Mouse (Mus musculus) forebrain, embryonic 14.5 days (tissue): Measurements from ENCODE around the gene Rimbp2. TPM values are rescaled to one million over a fixed set of nuclear protein-coding genes. Genes with fewer than 3 reads are reported as not detected.

ENCODE experiments used
- ATAC-seq: fragments of 200-750 bp; cut with Nextera tagmentation; 2 replicates; pipeline ENCODE4 v1.8.0; 2017; ENCODE audit warnings: mild to moderate bottlenecking, moderate library complexity
- DNase-seq: peaks from one replicate; pipeline ENCODE4 v3.0.0-alpha.2; 2015; ENCODE audit warnings: low spot score
- H3K27ac ChIP-seq: fragments of 300-500 bp; sonication (generic); 2 replicates; pipeline ENCODE4 v1.5.1; 2014; ENCODE audit warnings: low read depth, mild to moderate bottlenecking, control low read depth, low read length, moderate library complexity
- H3K27me3 ChIP-seq: fragments of 300-500 bp; sonication (generic); replicated peaks from 2 replicates; pipeline ENCODE4 v1.6.1; 2014; ENCODE audit warnings: low read length, control low read depth, mixed read lengths; ENCODE audit not compliant: control insufficient read depth, insufficient read depth
- H3K36me3 ChIP-seq: fragments of 300-500 bp; sonication (generic); 2 replicates; pipeline ENCODE4 v1.6.1; 2014; ENCODE audit warnings: low read length, control low read depth; ENCODE audit not compliant: control insufficient read depth, insufficient read depth
- H3K4me1 ChIP-seq: fragments of 300-500 bp; sonication (generic); 2 replicates; pipeline ENCODE4 v1.6.1; 2014; ENCODE audit warnings: antibody characterized with exemption, low read length, control low read depth; ENCODE audit not compliant: control insufficient read depth, insufficient read depth
- H3K4me2 ChIP-seq: fragments of 300-500 bp; sonication (generic); 2 replicates; pipeline ENCODE4 v1.6.1; 2014; ENCODE audit warnings: mild to moderate bottlenecking, control low read depth, low read length
- H3K4me3 ChIP-seq: fragments of 300-500 bp; sonication (generic); 2 replicates; pipeline ENCODE4 v1.5.1; 2014; ENCODE audit warnings: low read depth, low read length, control low read depth
- H3K9ac ChIP-seq: fragments of 300-500 bp; sonication (generic); 2 replicates; pipeline ENCODE4 v1.6.1; 2014; ENCODE audit warnings: mild to moderate bottlenecking, low read length, control low read depth, moderate library complexity
- H3K9me3 ChIP-seq: fragments of 300-500 bp; sonication (generic); replicated peaks from 2 replicates; pipeline ENCODE4 v1.6.1; 2016; ENCODE audit warnings: low read length, control low read depth, mixed read lengths; ENCODE audit not compliant: control insufficient read depth
- WGBS: fragments of 180-500 bp; shearing (Covaris S2); extraction: QIAGEN DNeasy Blood & Tissue Kit; methylation state at CpG from one replicate; pipeline ENCODE4 v1.1.7; 2014; 5-methylcytosine and 5-hydroxymethylcytosine counted together
- polyA plus RNA-seq: library from polyadenylated mRNA; unstranded; fragments of >200 nt; fragmentation: Nextera tagmentation; extraction: Ambion mirVana; gene quantifications from 2 replicates; pipeline ENCODE4 v1.2.1, GENCODE M21; 2014

The Rimbp2 gene
- polyA plus RNA-seq, 1 experiment from 2014 or later, result 2.2 TPM

- 97% methylated on average over 3 of the region's 3 CpGs for WGBS
- Histone ChIP-seq H3K4me3 (no peak overlapping the region), H3K27me3 (no peaks in the 10 kb centered on the region), H3K9me3 (no peaks in the 10 kb centered on the region), H3K4me1 (no peaks in the 10 kb centered on the region), H3K36me3 (no peaks in the 10 kb centered on the region), H3K4me2 (no peak overlapping the region), H3K9ac (no peak overlapping the region), H3K27ac (no peak overlapping the region)
- DNase-seq (no peak), ATAC-seq (no peak)
Observed at GRCm38 (mm10) chr5:128912374-128912773, 40.9 kb downstream of the Rimbp2 start.

- H3K4me1 ChIP-seq, result no peaks in the 10 kb centered on the region
- H3K27ac ChIP-seq, result no peak overlapping the region
- H3K9me3 ChIP-seq, result no peaks in the 10 kb centered on the region
- DNase-seq, result no peak
- 79% methylated on average over 8 of the region's 9 CpGs for WGBS
- H3K36me3 ChIP-seq, result no peaks in the 10 kb centered on the region
- no peak for ATAC-seq
- no peaks in the 10 kb centered on the region for H3K27me3 ChIP-seq
- H3K4me2 ChIP-seq, result no peak overlapping the region
- no peak overlapping the region for H3K4me3 ChIP-seq
- H3K9ac ChIP-seq, result no peak overlapping the region
Observed at GRCm38 (mm10) chr5:128911593-128911992, 41.7 kb downstream of the Rimbp2 start.

DNA sequence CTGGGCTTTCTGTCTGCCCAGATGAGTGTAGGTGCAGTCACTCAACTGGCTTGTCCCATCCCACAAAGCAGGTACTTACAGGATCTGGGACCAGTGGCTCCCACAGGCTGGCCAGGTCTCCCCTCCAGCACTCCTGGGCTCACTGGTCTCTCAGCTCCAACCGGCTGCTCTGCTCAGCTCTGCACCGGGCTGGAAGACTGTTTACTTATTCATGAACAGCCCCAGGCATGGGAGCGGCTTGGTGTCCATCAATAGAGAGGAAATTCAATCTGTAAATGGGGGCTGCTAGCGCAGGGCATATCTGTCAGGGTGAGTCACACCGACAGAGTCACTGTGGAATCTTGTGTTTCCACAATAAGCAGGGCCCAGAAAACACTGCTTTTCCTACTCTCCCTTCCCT lies 49.2 kb downstream of the Rimbp2 start:
- Histone ChIP-seq H3K9ac (no peak overlapping the region), H3K36me3 (no peaks in the 10 kb centered on the region), H3K9me3 (no peaks in the 10 kb centered on the region), H3K4me2 (no peak overlapping the region), H3K27me3 (no peaks in the 10 kb centered on the region), H3K27ac (no peak overlapping the region), H3K4me3 (no peak overlapping the region), H3K4me1 (no peaks in the 10 kb centered on the region)
- ATAC-seq (no peak), DNase-seq (no peak)
- WGBS, result 25% methylated on average over 5 of the region's 5 CpGs

GRCm38 (mm10) chr5:128903120-128903519 lies 50.2 kb downstream of the Rimbp2 start:
- DNase-seq (no peak), ATAC-seq (no peak)
- Histone ChIP-seq H3K4me3 (no peak overlapping the region), H3K4me1 (no peaks in the 10 kb centered on the region), H3K27me3 (no peaks in the 10 kb centered on the region), H3K9me3 (no peaks in the 10 kb centered on the region), H3K9ac (no peak overlapping the region), H3K36me3 (no peaks in the 10 kb centered on the region), H3K27ac (no peak overlapping the region), H3K4me2 (no peak overlapping the region)
- 36% methylated on average over 12 of the region's 12 CpGs for WGBS

DNA sequence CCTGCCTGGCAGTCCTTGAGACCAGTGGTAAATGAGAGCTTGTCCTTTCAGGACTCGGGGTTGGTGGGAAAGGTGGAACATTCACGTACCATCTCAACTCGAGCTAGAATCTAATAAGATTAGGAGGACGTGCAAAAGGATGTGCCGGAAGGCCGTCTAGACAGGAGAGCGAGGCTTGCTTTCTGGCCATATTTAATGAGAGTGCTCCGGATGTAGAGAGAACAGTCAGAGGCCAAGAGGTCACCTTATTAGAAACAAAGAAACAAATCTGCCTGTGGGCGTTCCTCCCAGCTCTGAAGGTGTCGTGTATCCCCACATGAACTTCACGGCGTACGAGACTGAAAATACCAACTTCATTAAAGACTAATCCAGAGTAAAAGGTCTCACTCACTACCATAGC lies 53.3 kb downstream of the Rimbp2 start:
- Histone ChIP-seq H3K4me1 (no peaks in the 10 kb centered on the region), H3K27ac (no peak overlapping the region), H3K4me3 (no peak overlapping the region), H3K9ac (no peak overlapping the region), H3K36me3 (no peaks in the 10 kb centered on the region), H3K9me3 (no peaks in the 10 kb centered on the region), H3K4me2 (no peak overlapping the region), H3K27me3 (no peaks in the 10 kb centered on the region)
- 43% methylated on average over 13 of the region's 13 CpGs for WGBS
- ATAC-seq (no peak), DNase-seq (no peak)

- H3K9ac ChIP-seq, result no peak overlapping the region
- H3K36me3 ChIP-seq, result no peaks in the 10 kb centered on the region
- 86% methylated on average over 5 of the region's 5 CpGs for WGBS
- H3K27ac ChIP-seq, result no peak overlapping the region
- no peaks in the 10 kb centered on the region for H3K9me3 ChIP-seq
- H3K4me3 ChIP-seq, result no peak overlapping the region
- no peak for DNase-seq
- no peaks in the 10 kb centered on the region for H3K27me3 ChIP-seq
- no peak overlapping the region for H3K4me2 ChIP-seq
- no peaks in the 10 kb centered on the region for H3K4me1 ChIP-seq
- no peak for ATAC-seq
Observed at GRCm38 (mm10) chr5:128894921-128895320, 58.4 kb downstream of the Rimbp2 start.

GRCm38 (mm10) chr5:128887546-128887945 lies 65.7 kb downstream of the Rimbp2 start:
- WGBS, result 53% methylated on average over 3 of the region's 3 CpGs
- H3K36me3 ChIP-seq, result no peaks in the 10 kb centered on the region
- H3K9me3 ChIP-seq, result no peaks in the 10 kb centered on the region
- ATAC-seq (no peak), DNase-seq (no peak)
- H3K27ac ChIP-seq, result no peak overlapping the region
- no peak overlapping the region for H3K9ac ChIP-seq
- H3K4me3 ChIP-seq, result no peak overlapping the region
- H3K4me2 ChIP-seq, result no peak overlapping the region
- no peaks in the 10 kb centered on the region for H3K4me1 ChIP-seq
- H3K27me3 ChIP-seq, result no peaks in the 10 kb centered on the region

GRCm38 (mm10) chr5:128884320-128884719 lies 69.0 kb downstream of the Rimbp2 start:
- Histone ChIP-seq H3K9ac (no peak overlapping the region), H3K9me3 (no peaks in the 10 kb centered on the region), H3K4me1 (no peaks in the 10 kb centered on the region), H3K4me2 (no peak overlapping the region), H3K27ac (no peak overlapping the region), H3K4me3 (no peak overlapping the region), H3K36me3 (no peaks in the 10 kb centered on the region), H3K27me3 (no peaks in the 10 kb centered on the region)
- DNase-seq, result no peak
- WGBS, result 86% methylated on average over 5 of the region's 5 CpGs
- ATAC-seq, result no peak

- no peak overlapping the region for H3K27ac ChIP-seq
- 23% methylated on average over 3 of the region's 3 CpGs for WGBS
- no peak overlapping the region for H3K4me3 ChIP-seq
- no peak for DNase-seq
- H3K36me3 ChIP-seq, result no peaks in the 10 kb centered on the region
- no peak for ATAC-seq
- H3K9me3 ChIP-seq, result no peaks in the 10 kb centered on the region
- no peaks in the 10 kb centered on the region for H3K4me1 ChIP-seq
- no peak overlapping the region for H3K4me2 ChIP-seq
- no peaks in the 10 kb centered on the region for H3K27me3 ChIP-seq
- H3K9ac ChIP-seq, result no peak overlapping the region
Observed at GRCm38 (mm10) chr5:128879092-128879491, 74.2 kb downstream of the Rimbp2 start.
